Mouse (Mus musculus) stomach, embryonic 15.5 days (tissue): ENCODE results near the gene Frem1. TPM values are rescaled to one million over a fixed set of nuclear protein-coding genes. Genes with fewer than 3 reads are reported as not detected.

Experiments used
- polyA plus RNA-seq: library from polyadenylated mRNA; unstranded; fragments of >200 nt; fragmentation: Nextera tagmentation; extraction: Ambion mirVana; gene quantifications from 2 replicates; pipeline ENCODE4 v1.2.1, GENCODE M21; 2015

Gene Frem1
- polyA plus RNA-seq, 1 experiment from 2014 or later, result 10.7 TPM

Other genes with a start within 250 kb of the Frem1 start
- 15.1 and 15.9 TPM in 2 replicates for gene Zdhhc21, start 192.4 kb downstream of the Frem1 start, polyA plus RNA-seq
- 0.14 and 0.34 TPM in 2 replicates for gene Cer1, start 167.2 kb downstream of the Frem1 start, polyA plus RNA-seq